Mouse (Mus musculus) stomach, embryonic 15.5 days (tissue): Measurements from ENCODE around the gene Tk1. TPM values are rescaled to one million over a fixed set of nuclear protein-coding genes. Genes with fewer than 3 reads are reported as not detected.
"Not testable (repeated sequence)": the region's sequence is repeated elsewhere in the genome, so short reads cannot be mapped to it uniquely, and the experiment has no call there.

Experiments
- ATAC-seq: fragments of 200-750 bp; cut with Nextera tagmentation; 2 replicates; pipeline ENCODE4 v1.8.0; 2017; ENCODE audit warnings: low read depth, moderate number of reproducible peaks, moderate TSS enrichment; ENCODE audit not compliant: insufficient read depth, low FRiP score
- H3K27ac ChIP-seq: fragments of 300-500 bp; sonication (generic); 2 replicates; pipeline ENCODE4 v1.5.1; 2015; ENCODE audit warnings: mild to moderate bottlenecking, inconsistent platforms
- H3K27me3 ChIP-seq: fragments of 300-500 bp; sonication (generic); replicated peaks from 2 replicates; pipeline ENCODE4 v1.6.1; 2015; ENCODE audit warnings: inconsistent platforms
- H3K36me3 ChIP-seq: fragments of 300-500 bp; sonication (generic); 2 replicates; pipeline ENCODE4 v1.6.1; 2015; ENCODE audit warnings: inconsistent platforms
- H3K4me1 ChIP-seq: fragments of 300-500 bp; sonication (generic); 2 replicates; pipeline ENCODE4 v1.6.1; 2015; ENCODE audit warnings: inconsistent platforms
- H3K4me2 ChIP-seq: fragments of 300-500 bp; sonication (generic); 2 replicates; pipeline ENCODE4 v1.6.1; 2015; ENCODE audit warnings: mild to moderate bottlenecking, inconsistent platforms
- H3K4me3 ChIP-seq: fragments of 300-500 bp; sonication (generic); replicated peaks from 2 replicates; pipeline ENCODE4 v1.5.1; 2015; ENCODE audit warnings: inconsistent platforms
- H3K9ac ChIP-seq: fragments of 300-500 bp; sonication (generic); 2 replicates; pipeline ENCODE4 v1.6.1; 2015; ENCODE audit warnings: inconsistent platforms
- H3K9me3 ChIP-seq: fragments of 300-500 bp; sonication (generic); 2 replicates; pipeline ENCODE4 v1.6.1; 2016; ENCODE audit warnings: inconsistent platforms
- WGBS: fragments of 180-500 bp; shearing (Covaris S2); methylation state at CpG from one replicate; pipeline ENCODE4 v1.1.7; 2015; 5-methylcytosine and 5-hydroxymethylcytosine counted together
- polyA plus RNA-seq: library from polyadenylated mRNA; unstranded; fragments of >200 nt; fragmentation: Nextera tagmentation; extraction: Ambion mirVana; gene quantifications from 2 replicates; pipeline ENCODE4 v1.2.1, GENCODE M21; 2015

The Tk1 gene
- polyA plus RNA-seq, 1 experiment from 2014 or later, result 139 TPM

- H3K4me1 ChIP-seq, ATAC-seq, H3K9me3 ChIP-seq, H3K4me3 ChIP-seq, H3K4me2 ChIP-seq, H3K27ac ChIP-seq, H3K27me3 ChIP-seq, H3K9ac ChIP-seq: not testable (repeated sequence)
- H3K36me3 ChIP-seq, result peaks cover 65% of the 10 kb centered on the region
- WGBS, result 79% methylated on average over 9 of the region's 9 CpGs
These were observed 10.0 kb downstream of the Tk1 start for GRCm38 (mm10) chr11:117815850-117816249.

DNA sequence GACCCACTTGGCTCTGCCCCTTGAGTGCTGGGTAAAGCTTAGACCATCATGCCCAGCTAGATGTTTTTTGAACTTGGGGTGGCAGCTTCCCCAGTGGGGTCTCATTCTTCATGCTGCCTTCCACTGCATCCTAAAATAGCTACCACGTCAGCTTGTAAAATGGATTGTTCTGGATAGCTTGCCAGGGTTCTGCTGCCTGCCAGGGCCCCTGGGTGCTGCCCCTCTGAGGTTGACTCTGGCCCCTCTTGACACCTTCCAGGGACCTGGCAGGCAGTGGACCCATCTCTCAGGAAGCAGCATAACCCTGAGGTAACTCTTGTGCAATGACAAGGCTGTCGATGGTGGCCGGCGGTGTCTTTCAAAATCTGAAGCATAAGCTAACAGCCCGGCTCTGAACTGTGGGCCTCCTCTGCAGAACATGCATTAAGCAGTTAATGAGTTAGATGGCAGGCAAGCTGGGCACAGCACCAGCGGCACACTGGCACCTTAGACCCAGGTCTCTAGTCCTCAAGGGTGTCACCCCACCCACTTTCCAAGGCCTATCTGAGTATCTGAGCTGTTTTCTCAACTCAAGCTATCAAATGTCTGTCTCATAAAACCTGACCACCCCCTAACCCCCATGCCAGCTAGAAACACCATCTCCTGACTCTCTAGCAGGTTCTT is 11.1 kb downstream of the Tk1 start:
- WGBS, result 87% methylated on average over 6 of the region's 6 CpGs
- Histone ChIP-seq H3K36me3 (peaks cover 58% of the 10 kb centered on the region), H3K27me3 (no peaks in the 10 kb centered on the region), H3K9me3 (no peaks in the 10 kb centered on the region), H3K9ac (no peak overlapping the region), H3K4me2 (no peak overlapping the region), H3K4me3 (no peak overlapping the region), H3K4me1 (peaks cover 3% of the 10 kb centered on the region), H3K27ac (no peak overlapping the region)
- ATAC-seq, result no peak

GRCm38 (mm10) chr11:117813867-117814266 is 12.0 kb downstream of the Tk1 start:
- no peak for ATAC-seq
- H3K36me3 ChIP-seq, result peaks cover 52% of the 10 kb centered on the region
- no peaks in the 10 kb centered on the region for H3K27me3 ChIP-seq
- H3K4me1 ChIP-seq, result peaks cover 9% of the 10 kb centered on the region
- H3K9me3 ChIP-seq, result no peaks in the 10 kb centered on the region
- no peak overlapping the region for H3K4me2 ChIP-seq
- no peak overlapping the region for H3K4me3 ChIP-seq
- WGBS, result 63% methylated on average over 5 of the region's 5 CpGs
- H3K9ac ChIP-seq, result no peak overlapping the region
- H3K27ac ChIP-seq, result no peak overlapping the region

DNA sequence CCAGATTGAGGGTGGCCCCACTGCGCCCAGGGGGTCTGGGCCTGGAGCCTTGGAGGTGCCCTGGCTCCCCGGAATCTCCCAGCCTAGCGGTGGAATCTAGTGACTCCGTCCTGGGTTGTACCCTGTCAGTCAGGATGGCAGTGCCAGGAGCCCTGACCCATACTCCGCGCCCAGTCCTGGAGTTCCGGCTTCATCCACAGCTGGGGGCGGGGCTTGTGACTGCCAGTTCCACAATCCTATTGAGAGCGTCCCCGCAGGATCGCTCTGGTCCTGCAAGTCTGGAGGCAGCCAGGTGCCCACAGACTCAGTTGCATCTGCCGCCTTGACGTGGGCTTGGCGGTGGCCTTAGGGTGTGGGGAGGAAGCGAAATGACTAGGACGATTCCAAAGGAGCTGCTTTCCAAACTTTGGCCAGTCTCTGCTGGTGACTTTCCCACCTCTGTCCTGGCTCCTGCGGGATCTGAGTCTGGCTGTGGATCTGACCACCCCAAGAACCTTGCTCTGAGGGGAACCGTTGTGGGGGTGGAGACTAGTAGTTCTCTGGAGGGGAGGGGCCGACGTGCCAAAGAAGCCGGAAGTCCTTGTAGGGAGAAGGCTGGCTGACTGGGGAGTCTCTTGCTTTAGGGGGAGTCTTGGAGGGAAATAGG is 15.4 kb downstream of the Tk1 start:
- Histone ChIP-seq H3K27me3 (no peaks in the 10 kb centered on the region), H3K4me3 (peak overlapping the region; percentile 79), H3K4me2 (peak overlapping the region; percentile 91), H3K4me1 (peaks cover 9% of the 10 kb centered on the region), H3K9ac (peak overlapping the region; percentile 70), H3K36me3 (peaks cover 24% of the 10 kb centered on the region), H3K9me3 (no peaks in the 10 kb centered on the region), H3K27ac (peak overlapping the region; percentile 85)
- ATAC-seq, result peak; percentile 81
- WGBS, result under 1% methylated on average over 21 of the region's 21 CpGs

- Histone ChIP-seq H3K27ac (peak within 1 kb of the TSS; percentile 85), H3K27me3 (no peaks in the 10 kb centered on the region), H3K9me3 (no peaks in the 10 kb centered on the region), H3K4me3 (peak within 1 kb of the TSS; percentile 79), H3K4me2 (peak within 1 kb of the TSS; percentile 91), H3K36me3 (peaks cover 17% of the 10 kb centered on the region; the same call in 1 of the 2 replicates), H3K4me1 (peaks cover 9% of the 10 kb centered on the region), H3K9ac (peak within 1 kb of the TSS; percentile 70)
- ATAC-seq, result peak; percentile 61; the same call in 1 of the 2 replicates
- WGBS, result under 1% methylated on average over 73 of the region's 75 CpGs
These were observed 16.2 kb downstream of the Tk1 start, which contains the start of the genes Gm20708 and Syngr2 for GRCm38 (mm10) chr11:117809407-117810311. TSS of gene Gm20708 (plus strand) at chr11:117809668. TSS of gene Syngr2 (plus strand) at chr11:117809668.

DNA sequence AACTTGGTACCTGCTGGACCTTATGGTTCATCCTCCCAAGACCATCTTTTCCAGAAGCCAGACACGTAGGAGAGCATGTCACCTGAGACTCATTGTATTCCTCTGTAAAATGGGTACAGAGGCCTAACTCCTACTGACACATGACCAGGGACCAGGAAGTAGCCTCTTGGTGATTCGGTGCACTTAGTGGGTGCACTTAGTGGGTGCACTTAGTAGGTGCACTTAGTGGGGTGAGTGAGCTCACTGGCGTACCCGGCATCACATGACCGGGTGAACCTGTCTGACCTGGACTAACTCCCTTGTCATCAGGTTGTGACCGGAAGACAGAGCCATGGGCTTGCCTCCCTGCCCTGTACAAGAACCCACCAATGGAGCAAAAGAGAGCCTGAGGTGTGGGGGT is 19.1 kb downstream of the Tk1 start:
- Histone ChIP-seq H3K9ac (no peak overlapping the region), H3K27ac (no peak overlapping the region)
- WGBS, result 91% methylated on average over 6 of the region's 6 CpGs

GRCm38 (mm10) chr11:117803166-117803688 is 22.7 kb downstream of the Tk1 start:
- H3K9ac ChIP-seq, result no peak overlapping the region
- ATAC-seq, result no peak
- peaks cover 3% of the 10 kb centered on the region for H3K4me1 ChIP-seq
- WGBS, result 90% methylated on average over 3 of the region's 3 CpGs
- no peak overlapping the region for H3K4me2 ChIP-seq
- H3K27ac ChIP-seq, result no peak overlapping the region
- no peak overlapping the region for H3K4me3 ChIP-seq
- no peaks in the 10 kb centered on the region for H3K27me3 ChIP-seq
- no peaks in the 10 kb centered on the region for H3K36me3 ChIP-seq
- H3K9me3 ChIP-seq, result no peaks in the 10 kb centered on the region

More for the DNA sequence above, 19.1 kb downstream of the Tk1 start:
- Histone ChIP-seq H3K4me3 (no peak overlapping the region), H3K4me1 (peaks cover 9% of the 10 kb centered on the region), H3K9me3 (no peaks in the 10 kb centered on the region), H3K4me2 (no peak overlapping the region), H3K27me3 (no peaks in the 10 kb centered on the region), H3K36me3 (no peaks in the 10 kb centered on the region)
- ATAC-seq, result no peak

- ATAC-seq, result no peak
- WGBS, result 72% methylated on average over 7 of the region's 7 CpGs
- Histone ChIP-seq H3K9me3 (no peaks in the 10 kb centered on the region), H3K4me1 (peaks cover 8% of the 10 kb centered on the region), H3K4me2 (no peak overlapping the region), H3K4me3 (no peak overlapping the region), H3K27ac (no peak overlapping the region), H3K36me3 (no peaks in the 10 kb centered on the region), H3K9ac (no peak overlapping the region), H3K27me3 (no peaks in the 10 kb centered on the region)
These were observed 24.2 kb downstream of the Tk1 start for GRCm38 (mm10) chr11:117801650-117802049.

- no peaks in the 10 kb centered on the region for H3K36me3 ChIP-seq
- no peak overlapping the region for H3K27ac ChIP-seq
- H3K4me1 ChIP-seq, result peaks cover 8% of the 10 kb centered on the region
- H3K9me3 ChIP-seq, result no peaks in the 10 kb centered on the region
- ATAC-seq, result no peak
- H3K4me3 ChIP-seq, result no peak overlapping the region
- H3K9ac ChIP-seq, result no peak overlapping the region
- no peak overlapping the region for H3K4me2 ChIP-seq
- no peaks in the 10 kb centered on the region for H3K27me3 ChIP-seq
- WGBS, result 85% methylated on average over 7 of the region's 7 CpGs
These were observed 25.9 kb downstream of the Tk1 start for GRCm38 (mm10) chr11:117800038-117800437.

DNA sequence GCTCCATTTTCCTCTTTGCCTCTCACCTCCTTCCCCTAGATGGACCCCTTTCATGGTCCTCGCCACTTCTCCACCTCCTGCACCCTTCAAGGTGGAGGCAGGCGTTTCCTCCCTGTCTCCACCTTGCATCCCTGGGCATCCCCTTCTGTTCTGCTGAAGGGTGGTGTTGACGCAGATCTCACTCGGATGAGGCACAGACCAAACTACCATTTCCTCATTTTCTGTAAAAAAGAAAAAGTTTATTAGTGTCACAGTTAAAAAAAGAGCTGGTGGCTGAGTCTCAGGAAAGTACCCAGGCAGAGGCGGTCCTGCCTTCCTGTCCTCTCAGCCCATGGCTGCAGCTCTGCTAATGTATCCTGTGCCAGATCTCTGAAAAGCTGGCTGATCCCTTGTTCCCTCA is 26.7 kb downstream of the Tk1 start:
- H3K4me1 ChIP-seq, result peaks cover 8% of the 10 kb centered on the region
- H3K36me3 ChIP-seq, result no peaks in the 10 kb centered on the region
- 60% methylated on average over 5 of the region's 5 CpGs for WGBS
- H3K27me3 ChIP-seq, result no peaks in the 10 kb centered on the region
- no peak for ATAC-seq
- H3K27ac ChIP-seq, result no peak overlapping the region
- no peak overlapping the region for H3K4me3 ChIP-seq
- H3K9me3 ChIP-seq, result no peaks in the 10 kb centered on the region
- no peak overlapping the region for H3K4me2 ChIP-seq
- no peak overlapping the region for H3K9ac ChIP-seq

GRCm38 (mm10) chr11:117798160-117798541 is 27.7 kb downstream of the Tk1 start:
- H3K4me3 ChIP-seq, result 0 out of 2 replicates have a peak overlapping the region, but pooled peaks have one; percentile 5
- H3K4me2 ChIP-seq, result no peak overlapping the region
- no peaks in the 10 kb centered on the region for H3K27me3 ChIP-seq
- no peak overlapping the region for H3K27ac ChIP-seq
- H3K36me3 ChIP-seq, result no peaks in the 10 kb centered on the region
- no peaks in the 10 kb centered on the region for H3K9me3 ChIP-seq
- 32% methylated on average over 2 of the region's 2 CpGs for WGBS
- peak; percentile 59; the same call in 1 of the 2 replicates for ATAC-seq
- peaks cover 11% of the 10 kb centered on the region for H3K4me1 ChIP-seq
- H3K9ac ChIP-seq, result no peak overlapping the region
